Mouse (Mus musculus): Measurements from ENCODE around the gene Urm1. TPM values are rescaled to one million over a fixed set of nuclear protein-coding genes. Genes with fewer than 3 reads are reported as not detected.

Urm1 gene
- polyA plus RNA-seq, 1 experiment = 79.9 TPM

DNA sequence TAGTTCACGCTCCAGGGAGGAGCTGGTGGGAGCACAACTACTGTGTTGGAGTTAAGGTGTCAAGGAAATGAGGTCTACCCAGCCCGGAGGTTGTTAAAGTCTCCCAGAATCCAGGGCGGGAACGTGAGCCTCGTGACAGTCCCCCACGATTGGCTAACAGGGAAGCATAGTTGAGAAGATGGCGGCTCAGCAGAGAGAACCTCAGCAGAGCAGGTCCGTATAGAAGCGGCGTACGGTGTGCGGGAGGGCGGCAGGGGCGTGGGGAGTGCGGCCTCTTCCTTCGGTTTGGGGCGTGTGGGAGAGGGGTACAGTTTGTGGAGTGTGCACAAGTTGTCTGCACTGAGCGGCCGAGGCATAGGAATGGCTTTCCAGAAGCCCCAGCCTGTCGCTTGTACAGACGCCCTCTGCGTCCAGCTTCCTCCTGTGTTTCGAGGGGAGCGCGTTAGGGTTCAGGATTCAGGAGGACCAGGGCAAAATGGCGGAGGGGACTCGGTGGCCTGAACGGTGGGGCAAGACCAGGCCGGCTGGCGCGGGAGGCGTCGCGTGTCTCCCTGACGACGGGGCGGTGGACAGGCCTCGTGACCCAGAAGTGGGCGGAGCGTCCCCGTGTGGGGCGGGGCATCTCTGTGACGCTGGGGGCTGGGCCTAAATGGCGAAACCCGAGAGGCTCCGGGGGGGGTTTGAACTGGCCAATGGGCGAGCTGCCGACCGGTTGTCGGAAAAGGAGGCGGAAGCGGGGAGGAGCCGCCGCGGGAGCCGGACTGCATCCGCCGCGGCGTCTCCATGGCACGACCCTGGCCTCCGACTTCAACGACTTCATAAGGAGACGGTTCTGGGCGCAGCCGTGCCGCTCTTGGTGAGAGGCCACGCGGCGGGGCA, 69.4 kb downstream of the Urm1 start, which contains the start of gene Odf2:
Gene Odf2 (plus strand): TSS at position 156 of the 879 bp plus-strand sequence.
- H3K36me3 ChIP-seq (ENCODE audit: control insufficient read depth, insufficient read depth, low read length) = peaks cover 12% of the 10 kb centered on the region
- under 1% methylated on average over 70 of the region's 70 CpGs for WGBS
- H3K27ac ChIP-seq (ENCODE audit: control insufficient read depth, insufficient read depth, low read length) = no peak within 1 kb of the TSS
- H3K4me1 ChIP-seq (replicated peaks; ENCODE audit: control insufficient read depth, insufficient read depth, low read length) = peaks cover 15% of the 10 kb centered on the region
- no peaks in the 10 kb centered on the region for H3K27me3 ChIP-seq (ENCODE audit: control insufficient read depth, insufficient read depth, low read length)
- peak; percentile 100 for DNase-seq
- TF ChIP-seq CTCF (IDR thresholded peaks at IDR 0.05; ENCODE audit: borderline replicate concordance, control insufficient read depth, extremely low read depth, insufficient read depth, low read length, poor library complexity) (no peak; the same call in 1 of the 2 replicates), POLR2A (IDR thresholded peaks at IDR 0.05; ENCODE audit: control insufficient read depth, extremely low read depth, insufficient read depth, low read length, poor library complexity) (no peak; the same call in 1 of the 2 replicates)
- peak within 1 kb of the TSS; percentile 71 for H3K4me3 ChIP-seq (ENCODE audit: control insufficient read depth, insufficient read depth, low read length)

DNA sequence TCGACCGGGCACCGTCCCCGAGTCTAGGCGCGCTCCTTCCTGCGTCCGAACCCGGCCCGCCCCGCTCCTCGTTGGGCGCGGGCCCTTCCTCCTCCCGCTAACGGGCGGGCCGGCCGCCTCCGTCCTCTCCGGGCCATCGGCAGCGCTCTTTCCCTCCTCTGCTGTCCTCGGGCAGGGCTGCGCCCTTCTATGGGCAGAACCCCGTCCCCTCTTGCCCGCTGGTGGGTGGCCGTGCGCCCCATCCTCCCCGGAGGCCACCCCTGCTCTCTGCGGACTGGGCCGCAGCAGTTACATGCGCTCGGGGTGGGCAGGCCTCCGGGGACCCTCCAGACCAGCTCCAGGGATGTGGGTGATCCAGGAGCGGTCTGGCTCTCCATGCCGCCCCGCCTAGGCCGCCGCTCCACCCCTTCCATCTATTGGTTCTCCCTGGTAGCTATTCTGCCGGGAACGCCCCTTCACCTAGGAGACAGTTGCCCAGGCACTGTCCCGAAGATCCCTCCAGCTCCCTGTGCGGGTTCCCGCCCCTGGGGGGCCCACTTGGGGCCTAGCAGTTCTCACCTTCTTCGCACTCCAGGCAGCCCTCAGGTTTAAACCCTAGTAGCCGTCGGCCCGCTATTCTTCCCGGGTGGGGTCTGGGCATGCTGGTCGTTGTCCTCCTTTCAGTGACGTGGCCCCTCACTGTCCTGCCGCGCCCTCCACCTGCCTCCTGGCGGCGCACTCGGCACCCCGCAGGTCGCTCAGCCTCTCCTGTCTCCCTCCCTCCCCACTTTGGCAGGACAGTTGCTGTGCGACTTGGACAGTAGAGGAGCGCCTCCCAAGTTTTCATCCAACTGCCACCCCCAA, 70.3 kb downstream of the Urm1 start:
- peaks cover 20% of the 10 kb centered on the region for H3K36me3 ChIP-seq (ENCODE audit: control insufficient read depth, insufficient read depth, low read length)
- TF ChIP-seq POLR2A (IDR thresholded peaks at IDR 0.05; ENCODE audit: control insufficient read depth, extremely low read depth, insufficient read depth, low read length, poor library complexity) = no peak; the same call in 1 of the 2 replicates
- peak; percentile 23; the same call in 1 of the 2 replicates for TF ChIP-seq CTCF (IDR thresholded peaks at IDR 0.05; ENCODE audit: borderline replicate concordance, control insufficient read depth, extremely low read depth, insufficient read depth, low read length, poor library complexity)
- H3K27me3 ChIP-seq (ENCODE audit: control insufficient read depth, insufficient read depth, low read length) = no peaks in the 10 kb centered on the region
- H3K4me3 ChIP-seq (ENCODE audit: control insufficient read depth, insufficient read depth, low read length) = peak overlapping the region; percentile 71
- WGBS = 2% methylated on average over 61 of the region's 61 CpGs
- H3K27ac ChIP-seq (ENCODE audit: control insufficient read depth, insufficient read depth, low read length) = no peak overlapping the region
- H3K4me1 ChIP-seq (replicated peaks; ENCODE audit: control insufficient read depth, insufficient read depth, low read length) = peaks cover 15% of the 10 kb centered on the region
- peak; percentile 64 for DNase-seq

DNA sequence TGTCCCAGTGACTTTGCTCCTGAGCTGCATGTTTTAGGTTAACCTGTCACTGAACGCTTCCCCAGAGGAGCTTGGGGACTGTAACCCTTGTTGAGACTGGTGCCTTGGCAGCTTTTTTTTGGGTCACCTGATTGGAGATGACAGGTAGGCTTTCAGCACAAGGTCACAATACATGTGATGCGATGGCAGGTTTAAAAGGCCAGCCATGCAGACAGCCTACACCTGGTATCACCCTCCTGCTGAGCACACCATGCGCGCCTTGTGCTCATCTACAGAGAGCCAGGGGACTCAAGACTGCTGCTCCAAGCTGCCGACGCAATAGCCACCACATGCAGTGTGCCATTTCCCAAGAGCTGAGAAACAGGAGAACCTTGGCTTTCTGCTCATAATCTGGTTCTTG, 71.9 kb downstream of the Urm1 start:
- peaks cover 31% of the 10 kb centered on the region for H3K36me3 ChIP-seq (ENCODE audit: control insufficient read depth, insufficient read depth, low read length)
- H3K4me3 ChIP-seq (ENCODE audit: control insufficient read depth, insufficient read depth, low read length) = no peak overlapping the region
- no peak for TF ChIP-seq POLR2A (IDR thresholded peaks at IDR 0.05; ENCODE audit: control insufficient read depth, extremely low read depth, insufficient read depth, low read length, poor library complexity)
- no peak for TF ChIP-seq CTCF (IDR thresholded peaks at IDR 0.05; ENCODE audit: borderline replicate concordance, control insufficient read depth, extremely low read depth, insufficient read depth, low read length, poor library complexity)
- DNase-seq = no peak
- peaks cover 15% of the 10 kb centered on the region for H3K4me1 ChIP-seq (replicated peaks; ENCODE audit: control insufficient read depth, insufficient read depth, low read length)
- no peak overlapping the region for H3K27ac ChIP-seq (ENCODE audit: control insufficient read depth, insufficient read depth, low read length)
- 97% methylated on average over 6 of the region's 6 CpGs for WGBS
- H3K27me3 ChIP-seq (ENCODE audit: control insufficient read depth, insufficient read depth, low read length) = no peaks in the 10 kb centered on the region

Other genes with a start within 250 kb of the Urm1 start
- 132 and 143 TPM in 2 replicates for gene Rapgef1, start 200.4 kb upstream of the Urm1 start, polyA plus RNA-seq (2012; rRNA removed)
- 0.15 and 0.34 TPM in 2 replicates for gene Gm13420, start 68.4 kb upstream of the Urm1 start, polyA plus RNA-seq (2012; rRNA removed)
- not detected in 2 replicates for gene Gm13547, start 60.8 kb upstream of the Urm1 start, polyA plus RNA-seq (2012; rRNA removed)
- gene Coq4, start 32.6 kb upstream of the Urm1 start, polyA plus RNA-seq (2012; rRNA removed) = 49.0 and 83.9 TPM in 2 replicates
- 61.1 and 70.5 TPM in 2 replicates for gene Trub2, start 31.6 kb upstream of the Urm1 start, polyA plus RNA-seq (2012; rRNA removed)
- gene Slc27a4, start 17.4 kb upstream of the Urm1 start, polyA plus RNA-seq (2012; rRNA removed) = 34.7 and 35.8 TPM in 2 replicates
- 9.9 and 10.4 TPM in 2 replicates for gene Cercam, start 49.1 kb downstream of the Urm1 start, polyA plus RNA-seq (2012; rRNA removed)
- gene Odf2, start 69.1 kb downstream of the Urm1 start, polyA plus RNA-seq (2012; rRNA removed) = 60.7 and 70.7 TPM in 2 replicates
- gene Gle1, start 115.4 kb downstream of the Urm1 start, polyA plus RNA-seq (2012; rRNA removed) = 36.6 and 38.4 TPM in 2 replicates
- 161 and 168 TPM in 2 replicates for gene Sptan1, start 145.5 kb downstream of the Urm1 start, polyA plus RNA-seq (2012; rRNA removed)
- gene Wdr34, start 228.8 kb downstream of the Urm1 start, polyA plus RNA-seq (2012; rRNA removed) = 18.3 and 23.1 TPM in 2 replicates
- gene Set, start 237.3 kb downstream of the Urm1 start, polyA plus RNA-seq (2012; rRNA removed) = 71.7 and 103 TPM in 2 replicates